Mouse (Mus musculus): Measurements from ENCODE around the gene C030005K15Rik.
"Not testable (repeated sequence)": the region's sequence is repeated elsewhere in the genome, so short reads cannot be mapped to it uniquely, and the experiment has no call there.

Gene C030005K15Rik

DNA sequence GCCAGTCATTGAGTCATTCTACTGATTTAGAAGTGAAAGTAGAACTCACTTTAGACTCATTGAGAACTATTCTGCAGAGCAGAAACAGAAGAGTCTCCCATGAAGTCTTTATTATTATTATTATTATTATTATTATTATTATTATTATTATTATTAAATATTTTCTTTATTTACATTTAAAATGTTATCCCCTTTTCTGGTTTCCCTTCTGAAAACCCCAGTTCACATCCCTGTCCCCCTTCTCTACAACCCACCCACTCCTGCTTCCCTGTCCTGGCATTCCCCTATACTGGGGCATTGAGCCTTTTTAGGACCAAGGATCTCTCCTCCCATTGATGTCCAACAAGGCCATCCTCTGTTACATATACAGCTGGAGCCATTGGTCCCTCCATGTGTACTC is at the start of gene C030005K15Rik:
TSS of gene C030005K15Rik (minus strand) at position 101 of the 400 bp plus-strand sequence.
- DNase-seq (ENCODE audit: low read depth, low spot score) = not testable (repeated sequence)

- peak; percentile 85 for DNase-seq (ENCODE audit: low read depth, low spot score)
These were observed 41.7 kb upstream of the C030005K15Rik start for GRCm38 (mm10) chr10:97768171-97768749.

GRCm38 (mm10) chr10:97753821-97754220 is 27.3 kb upstream of the C030005K15Rik start:
- no peak for DNase-seq (ENCODE audit: low read depth, low spot score)

GRCm38 (mm10) chr10:97747231-97747630 is 20.7 kb upstream of the C030005K15Rik start:
- peak; percentile 52 for DNase-seq (ENCODE audit: low read depth, low spot score)

GRCm38 (mm10) chr10:97725929-97726328 is 626 bp downstream of the C030005K15Rik start:
- no peak for DNase-seq (ENCODE audit: low read depth, low spot score)

- no peak for DNase-seq (ENCODE audit: low read depth, low spot score)
These were observed 3.8 kb downstream of the C030005K15Rik start for GRCm38 (mm10) chr10:97722709-97723108.

DNA sequence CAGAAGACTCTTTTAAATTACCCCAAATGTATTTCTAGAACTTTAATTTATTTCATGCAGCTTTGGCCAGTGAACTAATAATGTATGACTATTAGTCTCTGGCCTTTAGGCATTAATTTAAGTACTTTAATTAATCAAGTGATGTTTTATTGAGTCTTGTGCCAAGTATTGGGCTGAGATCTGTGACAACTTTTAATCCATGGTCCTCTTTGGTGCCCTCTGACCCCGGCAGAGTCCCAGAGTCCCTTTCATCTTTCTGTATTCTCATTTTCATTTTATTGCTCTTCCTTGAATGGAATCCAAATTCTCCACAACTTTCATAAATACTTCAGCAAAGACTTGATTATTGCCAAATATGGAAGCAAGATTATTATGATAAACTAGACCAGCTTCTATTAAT is 5.9 kb downstream of the C030005K15Rik start:
- DNase-seq (ENCODE audit: low read depth, low spot score) = no peak

- DNase-seq (ENCODE audit: low read depth, low spot score) = peak; percentile 71
These were observed 8.5 kb downstream of the C030005K15Rik start for GRCm38 (mm10) chr10:97718021-97718420.

GRCm38 (mm10) chr10:97717233-97717632 is 9.3 kb downstream of the C030005K15Rik start:
- DNase-seq (ENCODE audit: low read depth, low spot score) = peak; percentile 61

- no peak for DNase-seq (ENCODE audit: low read depth, low spot score)
These were observed 11.2 kb downstream of the C030005K15Rik start for GRCm38 (mm10) chr10:97715289-97715906.

GRCm38 (mm10) chr10:97714584-97714983 is 12.0 kb downstream of the C030005K15Rik start:
- DNase-seq (ENCODE audit: low read depth, low spot score) = no peak

DNA sequence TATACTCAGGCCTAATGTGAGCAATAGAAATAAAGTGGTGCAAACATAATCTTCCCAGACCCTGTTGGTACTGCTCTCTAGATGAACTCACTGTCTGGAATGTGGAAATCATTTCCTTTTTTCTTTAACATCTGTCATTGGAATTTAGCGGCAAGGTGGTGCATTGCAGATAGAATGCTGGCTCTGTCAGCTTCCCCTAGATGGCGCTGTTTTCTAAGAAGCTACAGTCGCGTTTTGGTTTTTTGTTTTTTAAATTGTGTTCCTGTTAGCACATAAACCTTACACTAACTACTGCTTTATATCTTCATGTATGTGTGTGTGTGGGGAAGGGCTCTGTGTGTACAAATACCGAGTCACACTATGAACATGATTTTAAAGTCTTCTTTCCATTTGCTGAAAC is 13.9 kb downstream of the C030005K15Rik start:
- DNase-seq (ENCODE audit: low read depth, low spot score) = no peak

GRCm38 (mm10) chr10:97704562-97704961 is 22.0 kb downstream of the C030005K15Rik start:
- no peak for DNase-seq (ENCODE audit: low read depth, low spot score)

DNA sequence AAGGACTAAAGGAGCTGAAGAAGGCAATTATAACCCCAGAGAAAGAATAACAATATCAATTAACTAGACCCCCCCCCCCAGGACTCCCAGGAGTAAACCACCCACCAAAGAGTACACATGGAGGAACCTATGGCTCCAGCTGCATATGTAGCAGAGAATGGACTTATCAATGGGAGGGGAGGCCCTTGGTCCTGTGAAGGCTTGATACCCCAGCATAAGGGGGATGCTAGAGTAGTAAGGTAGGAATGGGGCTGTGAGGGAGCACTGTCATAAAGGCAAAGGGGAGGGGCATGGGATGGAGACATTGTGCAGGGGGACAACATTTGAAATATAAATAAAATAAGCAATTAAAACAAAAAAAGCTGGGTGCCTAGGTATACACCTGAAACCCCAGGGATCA is 24.2 kb downstream of the C030005K15Rik start:
- DNase-seq (ENCODE audit: low read depth, low spot score) = no peak

GRCm38 (mm10) chr10:97693398-97694135 is 33.0 kb downstream of the C030005K15Rik start:
- no peak for DNase-seq (ENCODE audit: low read depth, low spot score)

- DNase-seq (ENCODE audit: low read depth, low spot score) = no peak
These were observed 33.6 kb downstream of the C030005K15Rik start, which contains the start of gene Ccer1 for GRCm38 (mm10) chr10:97692913-97693312. TSS of gene Ccer1 (plus strand) at chr10:97693059.

DNA sequence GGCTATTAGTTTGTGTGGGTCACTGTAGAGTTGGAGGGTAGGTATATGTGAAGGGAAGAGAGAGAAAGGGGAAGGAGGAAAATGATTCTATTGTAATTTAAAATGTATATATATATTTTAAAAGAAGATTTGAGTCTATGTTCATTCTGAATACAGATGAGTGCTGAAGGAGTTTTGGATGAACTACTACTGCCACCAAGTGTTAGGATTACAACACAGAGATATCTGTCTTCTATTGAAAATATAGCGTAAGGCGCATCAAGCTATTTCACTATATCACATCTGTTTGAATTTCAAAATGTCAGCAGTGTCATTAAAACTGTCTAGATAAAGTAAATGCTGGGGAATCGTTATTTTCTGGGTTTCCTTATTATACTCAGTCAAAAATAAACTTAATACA is 37.1 kb downstream of the C030005K15Rik start:
- no peak for DNase-seq (ENCODE audit: low read depth, low spot score)

- DNase-seq (ENCODE audit: low read depth, low spot score) = no peak
These were observed 39.4 kb downstream of the C030005K15Rik start for GRCm38 (mm10) chr10:97687198-97687597.

- DNase-seq (ENCODE audit: low read depth, low spot score) = no peak
These were observed 43.6 kb downstream of the C030005K15Rik start for GRCm38 (mm10) chr10:97682981-97683380.

Measured in telencephalon, adult 2 months (tissue).